Mouse (Mus musculus) fat pad, adult 2 months (tissue): Measurements from ENCODE around the gene Cd52.
A peak's percentile ranks its signal among the peaks of the same experiment; 100 is the strongest.

ENCODE experiments used
- DNase-seq: peaks from one replicate; pipeline ENCODE4 v3.0.0-alpha.2; 2011; ENCODE audit warnings: low read depth, low spot score; ENCODE audit errors: extremely low read depth

Cd52 gene

DNA sequence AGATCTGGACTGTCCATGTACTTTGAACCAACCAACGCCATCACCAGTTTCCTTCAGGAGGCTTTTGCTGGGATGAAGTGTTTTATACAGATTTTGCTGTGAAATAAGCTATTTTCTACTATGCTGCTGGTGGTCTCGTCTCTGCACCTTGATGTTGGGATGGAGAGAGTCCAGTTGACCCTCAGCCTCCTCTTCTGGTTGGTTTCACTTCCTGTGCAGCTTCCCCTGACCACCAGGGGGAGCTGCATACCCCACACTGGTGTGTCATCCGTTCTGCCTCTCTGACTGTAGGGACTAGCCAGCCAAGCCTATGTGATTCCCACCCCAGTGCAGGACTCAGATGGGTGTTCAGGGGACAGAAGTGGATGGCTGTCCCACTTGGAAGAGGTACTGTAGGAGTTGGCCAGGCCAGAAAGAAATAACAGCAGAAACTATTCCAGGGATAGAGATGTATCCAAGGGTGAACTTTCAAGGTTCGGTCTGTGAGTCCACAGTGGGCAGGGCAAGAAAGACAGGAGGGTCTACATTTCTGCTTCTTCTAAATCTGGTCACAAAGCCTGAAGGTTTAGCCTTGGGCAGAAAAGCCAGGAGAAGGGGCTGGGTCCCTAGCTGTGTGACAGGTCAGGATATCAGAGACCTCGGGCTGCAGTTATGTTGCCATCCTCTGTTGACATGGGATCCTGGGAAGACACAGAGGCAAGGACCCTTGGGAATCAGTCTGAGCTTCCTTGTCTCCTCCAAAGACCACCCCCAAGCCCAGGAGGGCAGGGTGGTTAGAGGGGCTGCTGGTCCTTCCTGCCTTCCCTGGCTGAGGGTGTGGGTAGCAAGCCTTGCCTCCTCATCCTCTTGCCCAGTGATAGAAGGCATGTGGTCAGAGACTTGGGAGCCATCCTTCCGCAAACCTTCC lies 2.2 kb downstream of the Cd52 start:
- DNase-seq = no peak

DNA sequence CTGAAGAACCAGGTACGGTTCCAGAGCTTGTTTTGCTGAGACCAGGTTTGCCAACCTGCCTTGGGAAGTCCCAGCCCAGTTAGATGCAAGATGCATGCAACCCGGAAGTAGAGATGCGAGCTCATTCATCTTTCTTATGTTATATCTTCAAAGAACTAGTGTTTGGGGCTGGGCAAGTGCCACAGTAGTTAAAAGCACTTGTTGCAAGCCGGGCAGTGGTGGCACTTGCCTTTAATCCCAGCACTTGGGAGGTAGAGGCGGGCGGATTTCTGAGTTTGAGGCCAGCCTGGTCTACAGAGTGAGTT lies 3.7 kb downstream of the Cd52 start:
- DNase-seq = no peak

DNA sequence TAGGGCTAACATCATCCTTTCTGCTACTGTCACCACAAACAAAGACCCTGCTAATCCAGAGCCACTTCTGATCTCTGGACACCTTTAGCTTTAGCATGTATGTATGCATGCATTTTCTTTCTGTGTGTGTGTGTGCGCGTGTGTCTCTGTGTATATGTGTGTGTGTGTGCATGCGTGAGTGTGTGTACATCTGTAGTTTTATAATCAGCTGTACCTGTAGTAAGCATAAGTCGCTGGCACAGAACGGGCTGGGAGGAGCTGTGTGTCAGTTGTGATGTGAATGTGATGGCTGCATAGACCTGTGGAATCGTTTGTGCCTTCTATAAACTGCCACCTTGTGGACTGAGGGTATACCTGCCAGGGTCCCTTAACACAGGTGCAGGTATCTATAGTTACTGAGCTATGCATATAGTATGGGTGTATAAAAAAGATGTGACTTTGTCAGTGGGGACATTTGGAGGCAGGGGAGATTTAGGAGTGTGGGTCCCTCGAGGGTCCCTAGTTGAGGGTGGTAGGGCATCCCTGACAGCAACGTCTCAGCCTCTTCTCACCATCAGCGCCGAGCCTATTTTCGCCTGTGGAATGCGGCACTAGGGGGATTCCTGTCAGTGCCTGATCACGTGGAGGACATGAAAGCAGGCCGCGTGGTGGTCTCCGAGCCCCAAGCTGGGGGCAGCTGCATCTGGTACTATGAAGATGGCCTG lies 4.2 kb downstream of the Cd52 start:
- DNase-seq = no peak

DNA sequence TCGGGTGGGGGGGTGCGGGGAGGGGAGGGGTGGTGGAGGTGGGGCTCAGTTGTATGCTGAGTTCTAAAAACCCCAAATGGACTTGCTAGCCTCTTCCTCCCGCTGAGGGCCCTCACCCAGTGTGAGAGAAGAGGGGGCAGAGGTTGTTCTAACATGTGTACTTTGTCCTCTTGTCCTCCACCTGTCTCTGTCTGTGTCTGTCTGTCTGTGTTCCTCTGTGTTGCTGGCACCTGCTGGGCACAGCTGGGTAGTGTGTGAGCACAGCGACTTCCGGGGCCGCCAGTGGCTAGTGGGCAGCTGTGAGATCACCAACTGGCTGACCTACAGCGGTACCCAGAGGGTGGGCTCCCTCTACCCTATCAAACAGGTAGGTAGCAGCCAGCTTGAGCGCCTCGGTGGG lies 5.9 kb downstream of the Cd52 start:
- no peak for DNase-seq

DNA sequence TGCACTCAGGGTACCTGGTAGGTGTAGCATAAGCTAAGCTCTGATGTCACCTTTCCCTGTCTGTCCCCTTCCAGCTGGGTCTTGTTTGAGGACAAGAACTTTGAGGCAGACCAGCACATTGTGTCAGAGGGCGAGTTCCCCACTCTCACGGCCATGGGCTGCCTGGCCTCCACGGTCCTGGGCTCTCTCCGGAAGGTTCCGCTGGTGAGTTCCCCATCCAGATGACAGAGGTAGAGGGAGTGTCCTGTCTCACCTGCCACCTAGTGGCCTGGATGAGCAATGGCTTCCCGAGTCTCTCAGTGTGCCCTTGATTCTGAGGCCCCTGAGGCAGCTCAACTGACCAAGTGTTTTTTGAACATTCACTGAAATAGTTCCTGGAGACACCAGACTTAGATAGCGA lies 7.5 kb downstream of the Cd52 start:
- no peak for DNase-seq

DNA sequence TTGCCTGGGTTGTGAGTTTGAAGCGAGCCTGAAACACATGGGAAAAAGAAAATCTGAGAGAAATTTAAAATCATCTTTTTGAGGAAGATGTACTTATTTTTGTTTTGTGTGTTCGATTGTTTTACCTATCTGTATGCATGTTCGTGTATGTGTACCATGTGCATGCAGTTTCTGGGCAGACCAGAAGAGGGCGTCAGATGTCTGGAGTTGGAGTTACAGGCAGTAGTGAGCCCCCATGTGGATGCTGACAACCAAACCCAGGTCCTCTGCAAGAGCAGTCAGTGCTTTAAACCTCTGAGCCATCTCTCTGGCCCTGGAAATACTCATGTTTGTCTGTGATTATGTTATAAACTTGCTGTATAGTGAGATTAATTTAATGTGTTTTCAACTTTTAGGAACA lies 9.9 kb downstream of the Cd52 start:
- no peak for DNase-seq

DNA sequence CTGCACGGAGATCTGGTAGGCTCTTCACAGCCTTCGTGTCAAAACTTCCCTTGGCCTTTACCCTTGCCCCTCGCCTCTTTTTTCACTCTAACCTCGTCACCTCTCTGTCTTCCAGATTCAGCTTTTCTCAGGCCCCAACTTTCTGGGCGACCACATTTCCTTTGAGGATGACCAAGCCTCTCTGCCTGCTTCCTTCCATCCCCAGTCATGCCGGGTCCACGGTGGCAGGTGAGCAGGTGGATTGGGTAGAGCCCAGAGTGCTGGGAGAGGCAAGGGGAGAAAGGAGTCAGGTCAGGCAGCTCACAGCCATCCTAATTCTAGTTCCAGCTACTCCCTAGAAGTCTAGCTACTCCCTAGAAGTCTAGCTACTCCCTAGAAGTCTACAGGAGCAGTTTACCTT lies 12.4 kb downstream of the Cd52 start:
- no peak for DNase-seq

DNA sequence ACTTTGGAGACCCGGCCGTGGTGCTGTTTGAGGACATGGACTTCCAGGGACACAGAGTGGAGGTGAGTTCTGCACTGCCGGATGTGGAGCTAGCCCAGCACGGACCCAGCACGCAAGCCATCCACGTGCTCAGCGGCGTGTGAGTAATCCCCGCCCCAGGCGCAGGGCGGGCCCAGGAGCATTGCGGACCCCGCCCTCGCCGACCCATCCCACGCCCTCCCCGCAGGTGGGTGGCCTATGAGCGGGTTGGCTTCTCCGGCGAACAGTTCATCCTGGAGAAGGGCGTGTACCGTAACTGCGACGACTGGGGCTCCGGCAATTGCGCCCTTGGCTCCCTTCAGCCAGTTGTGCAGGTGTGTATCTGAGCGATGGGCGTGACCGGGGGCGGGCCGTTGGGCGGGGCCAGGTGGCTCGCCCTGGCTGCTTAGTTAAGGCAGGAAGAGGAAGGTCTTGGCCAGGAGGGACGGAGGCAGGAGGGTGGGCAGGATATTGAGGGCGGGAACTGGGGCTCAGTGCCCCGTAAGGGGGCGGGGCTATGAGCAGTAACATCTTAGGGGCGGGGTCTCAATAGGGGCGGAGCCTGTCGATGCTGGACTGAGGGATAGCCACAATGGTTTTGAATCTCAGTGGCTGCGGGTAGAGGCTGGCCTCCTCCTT lies 13.0 kb downstream of the Cd52 start:
- peak; percentile 64 for DNase-seq

DNA sequence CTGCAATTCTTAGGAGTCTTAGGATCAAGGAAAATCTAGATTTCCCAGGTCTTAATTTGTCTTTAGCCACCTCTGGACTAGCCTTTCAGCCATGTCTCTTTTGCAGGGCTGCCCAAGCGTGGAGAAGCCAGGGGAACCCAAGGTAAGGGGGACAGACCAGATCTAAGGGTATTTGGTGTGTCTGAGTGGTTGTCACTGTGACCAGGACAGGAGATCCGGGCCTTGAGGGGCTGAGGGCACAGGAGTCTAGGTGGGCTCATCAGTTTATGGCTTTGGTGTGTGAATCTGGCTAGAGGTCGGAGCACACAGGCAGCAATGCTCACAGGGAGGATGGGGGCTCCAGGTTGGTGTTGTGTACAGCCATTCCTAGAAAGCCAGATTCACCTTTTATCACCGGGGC lies 14.2 kb downstream of the Cd52 start:
- no peak for DNase-seq

DNA sequence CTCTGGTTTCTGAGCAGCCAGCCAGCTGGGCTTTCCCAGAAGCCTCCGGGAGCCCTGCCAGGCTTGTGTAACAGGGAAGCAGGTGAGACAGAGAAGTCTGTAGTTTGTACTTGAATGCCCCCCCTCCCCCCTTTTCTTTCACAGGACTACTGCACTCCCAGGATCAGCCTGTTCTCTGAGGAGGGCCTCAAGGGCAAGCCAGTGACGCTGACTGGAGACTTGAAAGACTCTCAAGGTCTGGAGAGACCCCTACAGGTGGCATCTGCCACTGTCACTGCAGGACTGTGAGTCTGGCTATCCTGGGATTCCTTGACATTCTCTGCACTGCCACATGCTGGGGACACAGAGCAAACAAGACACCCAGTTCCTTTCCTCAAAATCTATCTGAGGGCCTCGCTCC lies 16.2 kb downstream of the Cd52 start:
- DNase-seq = peak; percentile 37

DNA sequence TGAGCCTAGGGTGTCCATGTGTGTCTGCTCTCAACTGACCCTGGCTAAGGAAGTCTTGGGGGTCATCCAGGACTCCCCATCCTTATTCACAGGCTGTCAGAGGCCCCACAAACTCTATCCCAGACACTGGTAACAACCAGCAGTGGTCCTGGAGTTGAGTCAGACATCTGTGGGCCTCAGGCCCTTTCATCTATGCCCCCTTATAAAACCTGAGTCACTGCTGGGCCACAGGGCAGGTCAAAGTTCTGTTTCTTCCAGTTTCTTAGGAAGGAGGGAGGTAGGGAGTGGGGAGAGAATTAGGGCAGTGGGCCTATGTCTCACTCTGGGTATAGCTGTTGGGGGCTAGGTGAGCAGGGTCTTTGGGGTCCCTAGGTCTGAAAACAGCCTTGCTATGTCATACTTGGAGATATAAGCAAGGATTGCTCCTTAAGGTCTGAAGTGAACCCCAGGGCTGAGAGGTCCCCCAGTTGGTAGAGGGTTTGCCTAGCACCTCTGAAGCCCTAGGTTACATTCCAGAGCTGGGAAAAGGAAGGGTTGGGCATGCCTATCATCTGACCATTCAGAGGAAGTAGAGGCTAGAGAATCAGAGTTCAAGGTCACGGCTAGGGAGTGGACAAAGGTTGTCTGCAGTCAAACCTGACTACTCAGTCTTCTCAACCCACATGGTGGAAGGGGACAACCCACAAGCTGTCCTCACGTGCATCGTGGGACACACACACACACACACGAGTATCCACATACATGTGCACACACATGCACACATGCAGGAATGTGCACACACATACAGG lies 25.9 kb downstream of the Cd52 start:
- no peak for DNase-seq

DNA sequence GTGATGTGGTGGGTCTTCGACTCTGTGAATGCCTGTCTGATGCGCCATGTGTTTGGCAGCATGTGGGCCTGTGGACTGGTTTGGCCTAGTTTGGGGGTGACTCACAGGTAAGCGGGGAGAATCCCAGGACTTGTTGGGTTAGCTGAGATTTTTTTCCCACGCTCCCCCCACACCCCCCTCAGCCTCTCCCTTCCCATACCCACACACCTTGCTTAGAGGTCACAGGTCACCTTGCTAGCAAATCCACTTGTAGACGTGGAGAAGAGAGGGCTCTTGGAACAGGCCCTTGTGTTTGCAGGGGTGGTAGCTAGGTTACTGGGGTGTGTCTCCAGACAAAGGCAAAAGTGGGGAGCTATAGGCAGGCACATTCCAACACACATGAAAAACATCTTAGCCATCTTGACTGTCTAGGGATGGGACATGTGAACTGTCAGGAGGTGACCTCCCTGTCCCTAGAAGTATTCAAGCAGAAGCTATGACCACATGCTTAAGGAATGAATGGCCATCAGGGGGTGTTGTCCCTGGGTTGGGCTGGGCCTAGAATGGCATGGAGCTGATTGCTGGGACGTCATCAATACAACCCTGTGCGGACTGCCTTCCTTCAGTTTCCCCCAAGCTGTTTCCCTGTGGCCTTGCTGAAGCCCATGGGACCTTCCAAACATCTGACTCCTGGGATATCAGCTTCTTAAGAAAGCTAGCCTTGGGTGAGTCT lies 26.9 kb downstream of the Cd52 start:
- DNase-seq = no peak

DNA sequence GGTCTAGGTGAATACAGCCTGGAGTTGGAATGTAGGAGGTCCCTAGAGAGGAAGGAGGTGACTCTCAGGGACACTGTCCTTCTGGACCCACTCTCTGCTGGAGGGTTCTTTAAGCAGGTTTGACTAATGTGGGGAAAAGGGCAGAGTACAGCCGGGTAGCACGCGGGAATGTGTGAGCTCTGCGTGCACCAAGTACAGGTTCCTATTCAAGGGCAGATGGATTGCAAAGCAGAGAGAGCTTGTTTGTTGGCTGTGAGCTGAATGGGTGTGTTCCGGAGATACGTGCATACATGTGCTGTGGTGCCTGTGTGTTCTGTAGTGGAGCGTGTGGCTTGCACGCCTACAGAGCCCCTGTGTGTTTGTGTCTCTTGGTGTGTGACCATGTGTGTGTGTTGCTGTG lies 27.5 kb downstream of the Cd52 start:
- DNase-seq = no peak

DNA sequence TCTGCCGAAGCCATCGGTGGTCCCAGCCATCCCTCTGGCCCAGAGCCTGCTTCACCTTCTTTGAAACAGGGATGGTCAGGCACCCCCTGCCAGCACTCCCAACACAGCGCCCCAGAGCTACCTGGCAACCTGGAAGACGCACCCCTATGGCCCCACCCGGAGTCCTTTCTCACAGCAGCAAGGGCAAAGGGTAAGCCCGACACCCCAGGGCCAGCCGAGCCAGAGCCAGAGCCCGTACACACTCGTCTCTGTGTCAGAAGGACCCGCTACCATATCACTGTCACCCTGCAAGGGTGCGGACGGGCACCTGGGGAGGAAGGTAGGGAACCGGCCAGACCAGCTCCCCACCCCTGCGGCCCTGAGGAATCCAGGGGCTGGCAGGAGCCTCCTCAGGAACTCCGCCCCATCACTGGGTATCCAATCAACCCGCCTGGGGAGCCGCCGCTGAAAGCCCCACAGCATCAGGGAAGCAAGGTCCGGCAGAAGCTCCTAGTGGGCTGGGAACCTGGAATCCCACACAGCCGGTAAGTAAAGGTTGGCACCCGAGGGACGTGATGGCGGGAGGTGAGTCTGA lies 29.4 kb downstream of the Cd52 start:
- no peak for DNase-seq

DNA sequence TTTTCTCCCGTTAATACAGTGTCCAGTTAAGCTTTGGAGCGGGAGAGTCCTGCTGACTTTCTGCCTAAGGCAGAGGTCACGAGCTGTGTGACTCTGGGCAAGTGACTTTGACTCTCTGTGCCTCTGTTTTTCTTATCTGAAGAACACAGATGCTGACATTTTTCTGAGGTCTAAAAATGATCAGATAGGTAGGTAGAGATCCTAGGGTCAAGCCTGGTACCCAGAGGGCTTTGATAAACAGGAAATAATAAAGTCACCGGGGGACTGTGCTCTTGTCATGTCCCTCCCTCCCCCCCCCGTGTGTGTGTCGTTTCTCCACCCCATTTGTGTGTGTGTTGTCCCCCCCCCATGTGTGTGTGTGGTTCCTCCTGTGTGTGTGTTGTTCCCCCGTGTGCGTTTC lies 32.3 kb downstream of the Cd52 start:
- no peak for DNase-seq

DNA sequence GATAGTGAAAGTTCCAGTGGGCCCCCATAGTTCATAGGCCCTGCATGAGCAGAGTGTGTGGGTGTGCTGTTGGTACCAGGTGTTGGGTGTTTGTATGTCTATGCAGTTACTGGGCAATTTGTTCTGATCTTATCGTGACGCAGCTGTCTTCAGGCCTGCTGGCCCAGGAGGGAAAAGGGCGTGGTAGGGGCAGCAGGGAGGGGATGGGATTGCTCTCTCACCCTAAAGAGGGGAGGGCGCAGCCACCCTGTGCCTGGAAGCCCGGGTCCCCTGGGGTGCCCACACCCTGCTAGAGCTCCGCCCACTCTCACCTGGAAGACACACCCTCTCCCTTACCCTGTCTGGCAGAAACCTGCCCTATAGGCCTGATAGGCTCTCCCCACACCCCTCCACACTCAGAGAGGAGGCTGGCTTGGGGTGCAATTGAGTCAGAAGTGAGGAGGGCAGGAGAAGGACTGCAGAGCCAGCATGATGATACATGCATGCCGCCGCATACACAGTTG lies 32.9 kb downstream of the Cd52 start:
- DNase-seq = peak; percentile 68

DNA sequence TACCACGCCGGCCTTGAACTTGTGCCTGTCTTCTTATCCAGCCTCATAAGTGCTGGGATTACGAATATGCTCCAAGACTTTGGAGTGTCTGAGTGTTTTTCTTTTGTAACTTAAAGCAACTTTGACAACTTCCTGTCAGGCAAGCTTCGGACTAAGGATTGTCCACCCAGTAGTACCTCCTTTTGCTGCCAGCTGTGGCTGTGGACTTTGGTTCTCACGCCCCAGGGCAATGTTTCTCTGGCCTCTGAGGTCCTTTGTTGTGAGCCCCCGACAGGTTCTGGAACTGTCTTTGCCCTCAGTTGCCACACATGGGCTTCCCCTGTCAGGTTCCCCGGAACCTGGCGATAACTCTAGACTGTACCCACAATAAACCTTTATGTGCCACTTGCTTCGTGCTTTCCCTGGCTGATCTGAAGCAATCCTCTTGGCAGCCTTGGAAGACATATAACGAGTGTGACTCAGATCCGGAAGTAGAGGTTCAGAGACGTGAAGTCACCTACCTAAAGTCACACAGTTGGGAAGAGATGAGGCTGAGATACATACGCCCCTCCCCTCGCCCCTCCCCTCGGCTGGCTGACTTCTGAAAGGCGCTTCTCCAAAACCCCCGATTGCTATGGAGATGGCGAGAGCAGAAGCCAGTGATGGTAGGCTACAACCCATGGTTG lies 33.6 kb downstream of the Cd52 start:
- DNase-seq = peak; percentile 97

DNA sequence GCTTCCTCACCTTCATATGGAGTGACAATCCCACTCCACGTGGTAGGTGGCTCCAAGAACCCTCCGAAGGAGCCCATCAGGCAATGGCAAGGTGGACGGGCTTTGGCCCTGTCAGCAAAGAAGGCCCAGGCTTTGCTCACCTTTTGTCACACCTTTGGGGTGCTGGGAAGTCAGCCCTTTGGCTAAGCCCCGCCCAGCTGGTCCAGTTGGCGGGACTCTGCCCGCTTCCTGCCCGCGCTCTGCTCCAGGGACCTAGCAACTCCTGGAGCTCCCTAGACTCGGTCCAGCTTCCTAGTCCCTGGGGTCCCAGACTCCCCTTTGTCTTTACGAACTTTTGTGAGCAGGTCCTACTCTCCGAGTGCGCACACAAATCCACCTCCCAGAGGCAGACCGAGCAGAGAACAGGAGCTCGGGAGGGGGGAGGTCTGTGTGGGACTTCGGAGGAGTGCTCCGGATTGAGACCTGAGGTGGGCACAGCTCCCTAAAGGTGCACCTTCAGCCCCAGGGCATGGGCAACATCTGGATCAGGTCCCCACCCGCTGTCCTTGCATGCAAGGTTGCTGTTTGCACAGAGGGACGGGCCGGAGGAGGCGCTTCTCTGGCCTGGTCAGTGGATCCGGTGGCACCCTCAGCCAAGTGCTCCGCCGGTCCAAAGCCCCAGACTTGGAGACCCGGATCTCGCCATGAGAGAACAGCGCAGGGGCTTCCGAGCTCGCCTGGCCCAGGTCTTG lies 34.6 kb downstream of the Cd52 start, which contains the start of gene Crybg2:
Gene Crybg2 (plus strand): TSS at position 681 of the 731 bp plus-strand sequence.
- no peak for DNase-seq

DNA sequence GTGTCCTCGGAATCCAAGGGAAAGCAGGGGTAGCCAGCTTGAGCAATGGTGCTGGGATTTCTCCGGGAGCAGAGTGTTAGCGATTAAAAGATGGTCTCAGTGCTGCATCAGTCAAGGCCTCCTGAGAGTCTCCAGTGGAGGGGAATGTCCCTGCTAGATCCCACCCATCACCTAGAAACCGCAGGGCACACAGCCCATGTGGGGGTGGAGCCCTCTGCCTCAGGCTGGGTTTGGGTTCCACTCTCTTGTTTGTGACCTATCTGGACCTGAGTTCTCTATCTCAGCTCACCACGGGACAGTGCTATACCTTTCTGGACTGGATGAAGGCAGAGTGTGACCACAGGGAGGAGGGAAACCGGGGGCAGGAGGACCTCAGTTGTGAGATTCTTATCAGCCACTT lies 36.0 kb downstream of the Cd52 start:
- DNase-seq = no peak
